Mouse (Mus musculus): ENCODE measurements around the gene Phf21a. TPM values are rescaled to one million over a fixed set of nuclear protein-coding genes. Genes with fewer than 3 reads are reported as not detected.
A peak's percentile ranks its signal among the peaks of the same experiment; 100 is the strongest.

Phf21a gene
- polyA plus RNA-seq, 1 experiment: 10.9 TPM

- no peak for DNase-seq (ENCODE audit: low read depth, low spot score)
- WGBS: 34% methylated on average over 5 of the region's 5 CpGs
Observed at GRCm38 (mm10) chr2:92172300-92172699, 79.4 kb downstream of the Phf21a start.

- 86% methylated on average over 4 of the region's 4 CpGs for WGBS
- DNase-seq (ENCODE audit: low read depth, low spot score): no peak
Observed at GRCm38 (mm10) chr2:92173186-92173585, 80.3 kb downstream of the Phf21a start.

GRCm38 (mm10) chr2:92174265-92174664 is 81.3 kb downstream of the Phf21a start:
- 90% methylated on average over 7 of the region's 7 CpGs for WGBS
- DNase-seq (ENCODE audit: low read depth, low spot score): no peak

- 93% methylated on average over 4 of the region's 4 CpGs for WGBS
Observed at GRCm38 (mm10) chr2:92175002-92175401, 82.1 kb downstream of the Phf21a start.

GRCm38 (mm10) chr2:92176292-92176691 is 83.4 kb downstream of the Phf21a start:
- 53% methylated on average over 4 of the region's 4 CpGs for WGBS

More at GRCm38 (mm10) chr2:92175002-92175401, 82.1 kb downstream of the Phf21a start:
- no peak for DNase-seq (ENCODE audit: low read depth, low spot score)

GRCm38 (mm10) chr2:92182146-92182756 is 89.3 kb downstream of the Phf21a start:
- 17% methylated on average over 11 of the region's 11 CpGs for WGBS
- no peak for DNase-seq (ENCODE audit: low read depth, low spot score)

More at GRCm38 (mm10) chr2:92176292-92176691, 83.4 kb downstream of the Phf21a start:
- no peak for DNase-seq (ENCODE audit: low read depth, low spot score)

- under 1% methylated on average over 41 of the region's 41 CpGs for WGBS
Observed at GRCm38 (mm10) chr2:92182981-92183501, 90.1 kb downstream of the Phf21a start.

GRCm38 (mm10) chr2:92183613-92184076 is 90.7 kb downstream of the Phf21a start:
- DNase-seq (ENCODE audit: low read depth, low spot score): peak; percentile 53
- WGBS: 2% methylated on average over 39 of the region's 40 CpGs

More at GRCm38 (mm10) chr2:92182981-92183501, 90.1 kb downstream of the Phf21a start:
- DNase-seq (ENCODE audit: low read depth, low spot score): peak; percentile 48

- under 1% methylated on average over 17 of the region's 19 CpGs for WGBS
Observed at GRCm38 (mm10) chr2:92184077-92184921, 91.4 kb downstream of the Phf21a start.

GRCm38 (mm10) chr2:92185062-92185765 is 92.3 kb downstream of the Phf21a start:
- DNase-seq (ENCODE audit: low read depth, low spot score): no peak
- 1% methylated on average over 47 of the region's 47 CpGs for whole genome bisulfite sequencing

More at GRCm38 (mm10) chr2:92184077-92184921, 91.4 kb downstream of the Phf21a start:
- DNase-seq (ENCODE audit: low read depth, low spot score): no peak

- DNase-seq (ENCODE audit: low read depth, low spot score): no peak
- WGBS: 21% methylated on average over 11 of the region's 11 CpGs
Observed at GRCm38 (mm10) chr2:92185766-92186450, 93.0 kb downstream of the Phf21a start.

- 79% methylated on average over 6 of the region's 6 CpGs for WGBS
- DNase-seq (ENCODE audit: low read depth, low spot score): no peak
Observed at GRCm38 (mm10) chr2:92187061-92187460, 94.1 kb downstream of the Phf21a start.

GRCm38 (mm10) chr2:92188744-92189143 is 95.8 kb downstream of the Phf21a start:
- DNase-seq (ENCODE audit: low read depth, low spot score): no peak
- 65% methylated on average over 3 of the region's 3 CpGs for WGBS

- DNase-seq (ENCODE audit: low read depth, low spot score): no peak
- 77% methylated on average over 5 of the region's 5 CpGs for whole genome bisulfite sequencing
Observed at GRCm38 (mm10) chr2:92190960-92191359, 98.0 kb downstream of the Phf21a start.

GRCm38 (mm10) chr2:92191826-92192581 is 99.1 kb downstream of the Phf21a start:
- WGBS: 59% methylated on average over 5 of the region's 5 CpGs
- DNase-seq (ENCODE audit: low read depth, low spot score): peak; percentile 53

- no peak for DNase-seq (ENCODE audit: low read depth, low spot score)
- 55% methylated on average over 6 of the region's 6 CpGs for WGBS
Observed at GRCm38 (mm10) chr2:92198126-92198525, 105.2 kb downstream of the Phf21a start.

- no peak for DNase-seq (ENCODE audit: low read depth, low spot score)
- 81% methylated on average over 7 of the region's 7 CpGs for WGBS
Observed at GRCm38 (mm10) chr2:92198747-92199146, 105.8 kb downstream of the Phf21a start.

- no peak for DNase-seq (ENCODE audit: low read depth, low spot score)
- 64% methylated on average over 10 of the region's 10 CpGs for WGBS
Observed at GRCm38 (mm10) chr2:92199562-92200286, 106.8 kb downstream of the Phf21a start.

Measured in large intestine, adult 2 months (tissue).